Mouse (Mus musculus) embryonic facial prominence, embryonic 11.5 days (tissue): ENCODE measurements around the gene Bcl2l1. TPM values are rescaled to one million over a fixed set of nuclear protein-coding genes. Genes with fewer than 3 reads are reported as not detected.

Experiments
- ATAC-seq: fragments of 200-750 bp; cut with Nextera tagmentation; replicated peaks from 2 replicates; pipeline ENCODE4 v1.8.0; 2017; ENCODE audit warnings: low read depth; ENCODE audit not compliant: insufficient number of reproducible peaks, low FRiP score, low TSS enrichment
- DNase-seq: peaks from one replicate; pipeline ENCODE4 v3.0.0-alpha.2; 2015; ENCODE audit warnings: low spot score
- H3K27ac ChIP-seq: fragments of 300-500 bp; sonication (generic); replicated peaks from 2 replicates; pipeline ENCODE4 v1.5.1; 2014; ENCODE audit warnings: mild to moderate bottlenecking, low read depth, low read length, control low read depth
- H3K27me3 ChIP-seq: fragments of 300-500 bp; sonication (generic); 2 replicates; pipeline ENCODE4 v1.6.1; 2014; ENCODE audit warnings: mild to moderate bottlenecking, low read length, moderate library complexity, mixed read lengths; ENCODE audit not compliant: control insufficient read depth, insufficient read depth
- H3K36me3 ChIP-seq: fragments of 300-500 bp; sonication (generic); replicated peaks from 2 replicates; pipeline ENCODE4 v1.6.1; 2014; ENCODE audit warnings: low read depth, mild to moderate bottlenecking, low read length, moderate library complexity, mixed read lengths; ENCODE audit not compliant: control insufficient read depth, insufficient read depth
- H3K4me1 ChIP-seq: fragments of 300-500 bp; sonication (generic); 2 replicates; pipeline ENCODE4 v1.6.1; 2014; ENCODE audit warnings: low read length, mixed read lengths; ENCODE audit not compliant: control insufficient read depth, insufficient read depth
- H3K4me2 ChIP-seq: fragments of 300-500 bp; sonication (generic); 2 replicates; pipeline ENCODE4 v1.6.1; 2014; ENCODE audit warnings: low read depth, mild to moderate bottlenecking, control low read depth, low read length, moderate library complexity
- H3K4me3 ChIP-seq: fragments of 300-500 bp; sonication (generic); 2 replicates; pipeline ENCODE4 v1.5.1; 2014; ENCODE audit warnings: low read depth, low read length, control low read depth
- H3K9ac ChIP-seq: fragments of 300-500 bp; sonication (generic); replicated peaks from 2 replicates; pipeline ENCODE4 v1.6.1; 2014; ENCODE audit warnings: mild to moderate bottlenecking, control low read depth, low read length
- H3K9me3 ChIP-seq: fragments of 300-500 bp; sonication (generic); replicated peaks from 2 replicates; pipeline ENCODE4 v1.6.1; 2016; ENCODE audit warnings: mild to moderate bottlenecking, low read length, inconsistent platforms, mixed read lengths; ENCODE audit not compliant: control insufficient read depth
- WGBS: fragments of 180-500 bp; shearing (Covaris S2); extraction: QIAGEN DNeasy Blood & Tissue Kit; methylation state at CpG from one replicate; pipeline ENCODE4 v1.1.7; 2014; 5-methylcytosine and 5-hydroxymethylcytosine counted together
- polyA plus RNA-seq: library from polyadenylated mRNA; unstranded; fragments of >200 nt; fragmentation: Nextera tagmentation; extraction: Ambion mirVana; gene quantifications from 2 replicates; pipeline ENCODE4 v1.2.1, GENCODE M21; 2014

Bcl2l1 gene
- polyA plus RNA-seq, 1 experiment from 2014 or later = 100 TPM

GRCm38 (mm10) chr2:152828011-152828370 lies 3.5 kb downstream of the Bcl2l1 start:
- Histone ChIP-seq H3K4me3 (peak overlapping the region; percentile 72), H3K27me3 (no peaks in the 10 kb centered on the region), H3K9ac (peak overlapping the region; percentile 43; the same call in 1 of the 2 replicates), H3K4me1 (peaks cover 5% of the 10 kb centered on the region), H3K27ac (no peak overlapping the region; the same call in 1 of the 2 replicates), H3K4me2 (peak overlapping the region; percentile 57), H3K9me3 (no peaks in the 10 kb centered on the region), H3K36me3 (no peaks in the 10 kb centered on the region; the same call in 1 of the 2 replicates)
- ATAC-seq (no peak), DNase-seq (no peak)
- WGBS = 70% methylated on average over 4 of the region's 4 CpGs

- H3K4me2 ChIP-seq = peak overlapping the region; percentile 57
- 86% methylated on average over 8 of the region's 8 CpGs for WGBS
- no peak overlapping the region for H3K27ac ChIP-seq
- no peaks in the 10 kb centered on the region for H3K27me3 ChIP-seq
- peaks cover 5% of the 10 kb centered on the region for H3K4me1 ChIP-seq
- H3K36me3 ChIP-seq = no peaks in the 10 kb centered on the region; the same call in 1 of the 2 replicates
- no peaks in the 10 kb centered on the region for H3K9me3 ChIP-seq
- no peak for DNase-seq
- no peak for ATAC-seq
- peak overlapping the region; percentile 72; the same call in 1 of the 2 replicates for H3K4me3 ChIP-seq
- H3K9ac ChIP-seq = no peak overlapping the region
Observed at GRCm38 (mm10) chr2:152827321-152828010, 4.1 kb downstream of the Bcl2l1 start.

GRCm38 (mm10) chr2:152826481-152826880 lies 5.0 kb downstream of the Bcl2l1 start:
- DNase-seq = no peak
- H3K27ac ChIP-seq = no peak overlapping the region
- WGBS = 91% methylated on average over 3 of the region's 3 CpGs
- H3K9ac ChIP-seq = no peak overlapping the region
- H3K9me3 ChIP-seq = no peaks in the 10 kb centered on the region
- no peaks in the 10 kb centered on the region for H3K27me3 ChIP-seq
- no peaks in the 10 kb centered on the region; the same call in 1 of the 2 replicates for H3K36me3 ChIP-seq
- no peak overlapping the region for H3K4me3 ChIP-seq
- ATAC-seq = no peak
- H3K4me1 ChIP-seq = peaks cover 8% of the 10 kb centered on the region
- H3K4me2 ChIP-seq = no peak overlapping the region

GRCm38 (mm10) chr2:152825713-152826112 lies 5.8 kb downstream of the Bcl2l1 start:
- no peaks in the 10 kb centered on the region for H3K9me3 ChIP-seq
- H3K27ac ChIP-seq = no peak overlapping the region
- H3K4me2 ChIP-seq = no peak overlapping the region
- DNase-seq = no peak
- H3K4me1 ChIP-seq = peaks cover 13% of the 10 kb centered on the region
- H3K9ac ChIP-seq = no peak overlapping the region
- 80% methylated on average over 2 of the region's 2 CpGs for WGBS
- H3K36me3 ChIP-seq = no peaks in the 10 kb centered on the region; the same call in 1 of the 2 replicates
- no peak for ATAC-seq
- no peaks in the 10 kb centered on the region for H3K27me3 ChIP-seq
- no peak overlapping the region for H3K4me3 ChIP-seq

GRCm38 (mm10) chr2:152825168-152825697 lies 6.3 kb downstream of the Bcl2l1 start:
- Histone ChIP-seq H3K4me1 (peaks cover 13% of the 10 kb centered on the region), H3K9ac (no peak overlapping the region), H3K36me3 (no peaks in the 10 kb centered on the region; the same call in 1 of the 2 replicates), H3K4me3 (no peak overlapping the region), H3K27ac (no peak overlapping the region), H3K4me2 (no peak overlapping the region), H3K27me3 (no peaks in the 10 kb centered on the region), H3K9me3 (no peaks in the 10 kb centered on the region)
- 74% methylated on average over 4 of the region's 4 CpGs for WGBS
- ATAC-seq (no peak), DNase-seq (no peak)

- Histone ChIP-seq H3K9me3 (no peaks in the 10 kb centered on the region), H3K4me3 (no peak overlapping the region), H3K4me2 (no peak overlapping the region), H3K27me3 (no peaks in the 10 kb centered on the region), H3K27ac (no peak overlapping the region), H3K4me1 (peaks cover 12% of the 10 kb centered on the region), H3K9ac (no peak overlapping the region), H3K36me3 (no peaks in the 10 kb centered on the region; the same call in 1 of the 2 replicates)
- DNase-seq (no peak), ATAC-seq (no peak)
- WGBS = 80% methylated on average over 3 of the region's 3 CpGs
Observed at GRCm38 (mm10) chr2:152824438-152825167, 6.9 kb downstream of the Bcl2l1 start.

GRCm38 (mm10) chr2:152823770-152824169 lies 7.8 kb downstream of the Bcl2l1 start:
- H3K36me3 ChIP-seq = peaks cover 3% of the 10 kb centered on the region
- peaks cover 8% of the 10 kb centered on the region for H3K4me1 ChIP-seq
- ATAC-seq (no peak), DNase-seq (no peak)
- no peak overlapping the region for H3K27ac ChIP-seq
- no peak overlapping the region for H3K9ac ChIP-seq
- H3K27me3 ChIP-seq = no peaks in the 10 kb centered on the region
- no peak overlapping the region for H3K4me3 ChIP-seq
- H3K4me2 ChIP-seq = no peak overlapping the region
- no peaks in the 10 kb centered on the region for H3K9me3 ChIP-seq
- 86% methylated on average over 1 of the region's 1 CpGs for WGBS

- H3K36me3 ChIP-seq = peaks cover 3% of the 10 kb centered on the region
- H3K4me1 ChIP-seq = peaks cover 11% of the 10 kb centered on the region
- no peaks in the 10 kb centered on the region for H3K9me3 ChIP-seq
- no peak overlapping the region for H3K9ac ChIP-seq
- H3K27ac ChIP-seq = 0 out of 2 replicates have a peak overlapping the region, but pooled peaks have one; percentile 58
- no peak overlapping the region for H3K4me2 ChIP-seq
- DNase-seq (no peak), ATAC-seq (no peak)
- no peak overlapping the region for H3K4me3 ChIP-seq
- H3K27me3 ChIP-seq = no peaks in the 10 kb centered on the region
Observed at GRCm38 (mm10) chr2:152821566-152821965, 10.0 kb downstream of the Bcl2l1 start.
